8 mouse cellular contexts compared by ENCODE assay signal in genomic region chr15:96666663-96667062, GRCm38 (mm10). TPM values are rescaled to one million over a fixed set of nuclear protein-coding genes. Genes with fewer than 3 reads are reported as not detected.
DNase-seq lines count a peak whose midpoint lies in the region; ATAC-seq and TF ChIP-seq lines count a peak whose summit lies in the region.

No protein-coding gene starts in this region.

- H3K79me2 ChIP-seq in CH12.LX (replicated peaks; ENCODE audit: control insufficient read depth, extremely low read depth, insufficient read depth, poor library complexity, severe bottlenecking): no peaks in the 10 kb centered on the region

- H3K4me2 ChIP-seq in CH12.LX (ENCODE audit: insufficient read depth, low read depth, poor library complexity, severe bottlenecking): peak overlapping the region; percentile 99
- peak overlapping the region; percentile 33 for H3K4me2 ChIP-seq in embryonic facial prominence, embryonic 11.5 days (ENCODE audit: low read depth, low read length)
- H3K4me2 ChIP-seq in heart, embryonic 13.5 days: peak overlapping the region; percentile 64
- peak overlapping the region; percentile 34; the same call in 1 of the 2 replicates for H3K4me2 ChIP-seq in neural tube, embryonic 14.5 days (ENCODE audit: low read depth, low read length)

- TF ChIP-seq POLR2A in CH12.LX (IDR thresholded peaks at IDR 0.05; ENCODE audit: low read depth, low read length): no peak

- peaks cover 3% of the 10 kb centered on the region for H3K27me3 ChIP-seq in CH12.LX (replicated peaks)
- H3K27me3 ChIP-seq in embryonic facial prominence, embryonic 11.5 days (ENCODE audit: control insufficient read depth, insufficient read depth, low read length): no peaks in the 10 kb centered on the region
- no peaks in the 10 kb centered on the region for H3K27me3 ChIP-seq in heart, embryonic 13.5 days (replicated peaks)
- no peaks in the 10 kb centered on the region for H3K27me3 ChIP-seq in neural tube, embryonic 14.5 days (ENCODE audit: control insufficient read depth, insufficient read depth, low read length)

- H3K4me1 ChIP-seq in CH12.LX (ENCODE audit: control insufficient read depth in 1 of 2, insufficient read depth in 2 of 2): peaks cover 2 to 8% of the 10 kb centered on the region in 2 experiments; a peak in 2 of 4 replicates
- H3K4me1 ChIP-seq in embryonic facial prominence, embryonic 11.5 days (ENCODE audit: control insufficient read depth, insufficient read depth, low read length): no peaks in the 10 kb centered on the region
- H3K4me1 ChIP-seq in heart, embryonic 13.5 days: peaks cover 7% of the 10 kb centered on the region; the same call in 1 of the 2 replicates
- H3K4me1 ChIP-seq in neural tube, embryonic 14.5 days (ENCODE audit: control insufficient read depth, insufficient read depth, low read length): 0 out of 2 replicates have a peak, but pooled peaks cover 3% of the 10 kb centered on the region

- H3K9me3 ChIP-seq in CH12.LX (replicated peaks; ENCODE audit: low read length): no peaks in the 10 kb centered on the region
- no peaks in the 10 kb centered on the region for H3K9me3 ChIP-seq in embryonic facial prominence, embryonic 11.5 days (replicated peaks; ENCODE audit: control insufficient read depth, low read length)
- H3K9me3 ChIP-seq in heart, embryonic 13.5 days: no peaks in the 10 kb centered on the region
- H3K9me3 ChIP-seq in neural tube, embryonic 14.5 days (ENCODE audit: control insufficient read depth, low read length): no peaks in the 10 kb centered on the region

- peak; percentile 73 to 94 for TF ChIP-seq CTCF in CH12.LX (conservative IDR thresholded peaks at IDR 0.05 in 1 of 2, IDR thresholded peaks at IDR 0.05 in 1 of 2; ENCODE audit: low read depth in 2 of 2, low read length in 2 of 2)

- WGBS in embryonic facial prominence, embryonic 11.5 days: 10% methylated on average over 7 of the region's 7 CpGs
- 4% methylated on average over 7 of the region's 7 CpGs for WGBS in heart, embryonic 13.5 days
- 6% methylated on average over 7 of the region's 7 CpGs for WGBS in neural tube, embryonic 14.5 days

- H3K9ac ChIP-seq in CH12.LX (ENCODE audit: insufficient read depth, low read depth): peak overlapping the region; percentile 55; the same call in 1 of the 2 replicates
- no peak overlapping the region for H3K9ac ChIP-seq in embryonic facial prominence, embryonic 11.5 days (replicated peaks; ENCODE audit: low read length)
- peak overlapping the region; percentile 62; the same call in 1 of the 2 replicates for H3K9ac ChIP-seq in heart, embryonic 13.5 days
- H3K9ac ChIP-seq in neural tube, embryonic 14.5 days (replicated peaks; ENCODE audit: low read depth, low read length): no peak overlapping the region

- peak; percentile 89 for DNase-seq in CH12.LX (ENCODE audit: extremely low read depth)
- DNase-seq in adrenal gland, postnatal 10 days: peak; percentile 77
- DNase-seq in embryonic facial prominence, embryonic 11.5 days (ENCODE audit: low spot score): peak; percentile 84
- peak; percentile 72 for DNase-seq in kidney, postnatal 14 days
- peak; percentile 55 to 71 for DNase-seq in lung, adult 18-20 months
- peak; percentile 78 for DNase-seq in thymus, postnatal 4 days

- ATAC-seq in embryonic facial prominence, embryonic 11.5 days (replicated peaks; ENCODE audit: insufficient number of reproducible peaks, low FRiP score, low TSS enrichment, low read depth): 0 out of 2 replicates have a peak, but pooled peaks have one; percentile 18
- ATAC-seq in heart, embryonic 13.5 days (ENCODE audit: extremely low read depth, insufficient number of reproducible peaks, low FRiP score, low TSS enrichment): no peak
- peak; percentile 58 for ATAC-seq in neural tube, embryonic 14.5 days (ENCODE audit: low read depth)

- no peak for TF ChIP-seq EP300 in CH12.LX (IDR thresholded peaks at IDR 0.05; ENCODE audit: low read length)

- no peaks in the 10 kb centered on the region for H3K36me3 ChIP-seq in CH12.LX (replicated peaks in 1 of 2; ENCODE audit: control insufficient read depth in 1 of 2, insufficient read depth in 1 of 2, low read length in 1 of 2)
- no peaks in the 10 kb centered on the region for H3K36me3 ChIP-seq in embryonic facial prominence, embryonic 11.5 days (replicated peaks; ENCODE audit: control insufficient read depth, insufficient read depth, low read depth, low read length)
- no peaks in the 10 kb centered on the region for H3K36me3 ChIP-seq in heart, embryonic 13.5 days
- no peaks in the 10 kb centered on the region for H3K36me3 ChIP-seq in neural tube, embryonic 14.5 days (ENCODE audit: control insufficient read depth, insufficient read depth, low read length)

- no peak overlapping the region for H3K27ac ChIP-seq in CH12.LX (ENCODE audit: insufficient read depth, low read depth)
- H3K27ac ChIP-seq in embryonic facial prominence, embryonic 11.5 days (replicated peaks; ENCODE audit: low read depth, low read length): no peak overlapping the region
- no peak overlapping the region for H3K27ac ChIP-seq in heart, embryonic 13.5 days (replicated peaks)
- no peak overlapping the region for H3K27ac ChIP-seq in neural tube, embryonic 14.5 days (ENCODE audit: low read depth, low read length)

- peak; percentile 75 for TF ChIP-seq RAD21 in CH12.LX (IDR thresholded peaks at IDR 0.05; ENCODE audit: low read depth, low read length)

- peak overlapping the region; percentile 25 to 33 (median 26) for H3K4me3 ChIP-seq in CH12.LX (replicated peaks in 1 of 3; ENCODE audit: low read depth in 2 of 3, low read length in 2 of 3, poor library complexity in 1 of 3)
- H3K4me3 ChIP-seq in embryonic facial prominence, embryonic 11.5 days (ENCODE audit: low read depth, low read length): no peak overlapping the region
- H3K4me3 ChIP-seq in heart, embryonic 13.5 days: peak overlapping the region; percentile 36
- H3K4me3 ChIP-seq in neural tube, embryonic 14.5 days (ENCODE audit: low read depth, low read length): no peak overlapping the region

- dilution Hi-C loops in CH12.LX (cut with MboI; ENCODE audit: extremely low pct_ligation_motif_present, extremely low pct_unique_long_range_greater_than_20kb, low sequenced_read_pairs): no loop called here

- in situ Hi-C loops in CH12.LX (cut with MboI; ENCODE audit: low pct_ligation_motif_present, low pct_unique_long_range_greater_than_20kb, low sequenced_read_pairs): no loop called here

TF ChIP-seq in CH12.LX, 34 proteins besides CTCF, POLR2A, EP300 and RAD21:
- TF ChIP-seq PAX5 (IDR thresholded peaks at IDR 0.05; ENCODE audit: low read length) (no peak), MEF2A (IDR thresholded peaks at IDR 0.05; ENCODE audit: borderline replicate concordance, low read depth, low read length) (peak; percentile 36; the same call in 1 of the 2 replicates), POLR2AphosphoS2 (IDR thresholded peaks at IDR 0.05; ENCODE audit: low read depth, low read length) (no peak), TCF12 (IDR thresholded peaks at IDR 0.05; ENCODE audit: low read depth, low read length) (peak; percentile 34; the same call in 1 of the 2 replicates), SIN3A (IDR thresholded peaks at IDR 0.05; ENCODE audit: low read length) (0 out of 2 replicates have a peak, but pooled peaks have one; percentile 52), MAZ (IDR thresholded peaks at IDR 0.05; ENCODE audit: low read depth, low read length) (no peak), SMC3 (IDR thresholded peaks at IDR 0.05; ENCODE audit: low read depth, low read length) (peak; percentile 95), MAFK (IDR thresholded peaks at IDR 0.05; ENCODE audit: insufficient replicate concordance, low read length) (no peak), CHD2 (IDR thresholded peaks at IDR 0.05; ENCODE audit: low read length) (no peak), NRF1 (IDR thresholded peaks at IDR 0.05; ENCODE audit: low read depth, low read length) (no peak), MYC (IDR thresholded peaks at IDR 0.05; ENCODE audit: low read depth, low read length) (no peak), MXI1 (IDR thresholded peaks at IDR 0.05; ENCODE audit: low read depth, low read length) (no peak; the same call in 1 of the 2 replicates), IRF4 (IDR thresholded peaks at IDR 0.05; ENCODE audit: low read depth, low read length) (peak; percentile 40; the same call in 1 of the 2 replicates), UBTF (IDR thresholded peaks at IDR 0.05; ENCODE audit: low read depth, low read length) (no peak), ZC3H11A (IDR thresholded peaks at IDR 0.05; ENCODE audit: low read depth, low read length) (peak; percentile 66; the same call in 1 of the 2 replicates), JUN (IDR thresholded peaks at IDR 0.05; ENCODE audit: insufficient read depth, low read depth, low read length) (no peak)

RNA-seq across cellular contexts. Expression of gene Slc38a1, which starts 23.9 kb away (rescaled TPM):
- 39.1 and 39.4 TPM in 2 replicates for total RNA-seq in CH12.LX (2012; rRNA removed)
- 18.8 and 22.5 TPM in 2 replicates for total RNA-seq in CH12.LX (2014; rRNA removed)
- polyA plus RNA-seq in CH12.LX (2012; ENCODE audit: insufficient read length, low read depth): 70.3 and 79.0 TPM in 2 replicates
- 10 to 100 TPM; 31.9 to 40.4 TPM for total RNA-seq in adrenal gland, postnatal 10 days (2021)
- 97.1 and 101 TPM in 2 replicates for polyA plus RNA-seq in embryonic facial prominence, embryonic 11.5 days (2014; fragmentation: Nextera tagmentation; extraction: Ambion mirVana)
- 69.7 and 70.4 TPM in 2 replicates for polyA plus RNA-seq in heart, embryonic 13.5 days (2015; fragmentation: Nextera tagmentation; extraction: Ambion mirVana)
- 173 and 175 TPM in 2 replicates for polyA plus RNA-seq in neural tube, embryonic 14.5 days (2014; fragmentation: Nextera tagmentation; extraction: Ambion mirVana)

RNA-seq across cellular contexts. Expression of gene Slc38a2, which starts 32.9 kb away (rescaled TPM):
- total RNA-seq in CH12.LX (2012; rRNA removed) (35.5 and 41.4 TPM in 2 replicates), CH12.LX (2014; rRNA removed) (53.6 and 59.3 TPM in 2 replicates)
- 57.5 and 70.5 TPM in 2 replicates for polyA plus RNA-seq in CH12.LX (2012; ENCODE audit: insufficient read length, low read depth)
- total RNA-seq in adrenal gland, postnatal 10 days (2021): 100 to 1,000 TPM in 1 of 2 experiments, 10 to 100 TPM in 1; 99.1 to 143 TPM
- 227 and 255 TPM in 2 replicates for polyA plus RNA-seq in embryonic facial prominence, embryonic 11.5 days (2014; fragmentation: Nextera tagmentation; extraction: Ambion mirVana)
- 115 and 119 TPM in 2 replicates for polyA plus RNA-seq in heart, embryonic 13.5 days (2015; fragmentation: Nextera tagmentation; extraction: Ambion mirVana)
- polyA plus RNA-seq in neural tube, embryonic 14.5 days (2014; fragmentation: Nextera tagmentation; extraction: Ambion mirVana): 126 and 151 TPM in 2 replicates

Comparison
In these comparisons a context has a peak if more than half of its experiments do, and no peak if none do; other contexts are left out.
1. H3K4me2 ChIP-seq: peak in every context shown above with its lines; median percentile 99 in CH12.LX; 64 in heart, embryonic 13.5 days; 34 in neural tube, embryonic 14.5 days; 33 in embryonic facial prominence, embryonic 11.5 days.
2. H3K4me3 ChIP-seq: peak in CH12.LX (3 of 3) and heart, embryonic 13.5 days (single experiment); none in embryonic facial prominence, embryonic 11.5 days (single experiment) and neural tube, embryonic 14.5 days (single experiment).
3. H3K9ac ChIP-seq: peak in CH12.LX (single experiment) and heart, embryonic 13.5 days (single experiment); none in embryonic facial prominence, embryonic 11.5 days (single experiment) and neural tube, embryonic 14.5 days (single experiment).
4. Peak in every context shown above with its lines, with median percentiles within 50 percentile points of each other: DNase-seq.